Mouse (Mus musculus) gastrocnemius, adult 2 months (tissue): ENCODE measurements around the gene Rad51b. TPM values are rescaled to one million over a fixed set of nuclear protein-coding genes. Genes with fewer than 3 reads are reported as not detected.
A peak's percentile ranks its signal among the peaks of the same experiment; 100 is the strongest.

Experiments
- DNase-seq: peaks from one replicate; pipeline ENCODE4 v3.0.0; 2022
- H3K27ac ChIP-seq: fragments of 200-600 bp; 2 replicates; pipeline ENCODE4 v1.8.1; 2022; ENCODE audit warnings: mild to moderate bottlenecking
- H3K4me3 ChIP-seq: fragments of 200-600 bp; 2 replicates; pipeline ENCODE4 v1.8.1; 2022; ENCODE audit warnings: mild to moderate bottlenecking, moderate library complexity
- CTCF ChIP-seq: fragments of 200-600 bp; IDR thresholded peaks from 2 replicates; pipeline ENCODE4 v1.8.1; 2022; ENCODE audit warnings: antibody characterized with exemption, mild to moderate bottlenecking, moderate library complexity
- intact Hi-C: fragments of 180-260 bp; cut with DNase I; formaldehyde crosslinking; loops from one replicate; pipeline ENCODE4 v1.15.1; 2025
- total RNA-seq, 2 experiments: library from RNA; stranded (reverse); gene quantifications; 2 replicates each; pipeline ENCODE4 v1.2.3; 2021

Rad51b gene
- total RNA-seq, 2 experiments from 2014 or later = 0.11 TPM; not detected in 1

DNA sequence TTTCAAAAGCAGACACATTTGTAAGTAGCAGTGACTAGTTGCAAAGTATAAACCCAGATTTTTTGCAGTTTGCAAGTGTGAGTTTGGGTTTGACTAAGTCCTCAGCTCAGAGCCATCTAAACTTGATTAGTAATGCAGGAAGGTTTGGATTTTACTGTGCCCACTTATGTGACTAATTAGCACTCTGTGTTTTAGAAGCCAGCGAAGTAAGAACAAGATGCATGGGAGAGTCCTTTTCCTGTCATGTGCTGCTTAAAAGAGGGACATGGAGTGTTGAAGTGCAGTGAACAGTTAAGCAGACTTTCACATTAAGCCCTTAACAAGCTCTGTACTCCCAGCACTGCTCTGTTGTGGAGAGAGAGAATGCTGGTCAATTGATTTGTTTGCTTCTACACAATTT, 225.3 kb downstream of the Rad51b start:
- Histone ChIP-seq H3K4me3 (no peak overlapping the region), H3K27ac (no peak overlapping the region)
- intact Hi-C loops = no loop called here
- TF ChIP-seq CTCF = no peak
- no peak for DNase-seq

DNA sequence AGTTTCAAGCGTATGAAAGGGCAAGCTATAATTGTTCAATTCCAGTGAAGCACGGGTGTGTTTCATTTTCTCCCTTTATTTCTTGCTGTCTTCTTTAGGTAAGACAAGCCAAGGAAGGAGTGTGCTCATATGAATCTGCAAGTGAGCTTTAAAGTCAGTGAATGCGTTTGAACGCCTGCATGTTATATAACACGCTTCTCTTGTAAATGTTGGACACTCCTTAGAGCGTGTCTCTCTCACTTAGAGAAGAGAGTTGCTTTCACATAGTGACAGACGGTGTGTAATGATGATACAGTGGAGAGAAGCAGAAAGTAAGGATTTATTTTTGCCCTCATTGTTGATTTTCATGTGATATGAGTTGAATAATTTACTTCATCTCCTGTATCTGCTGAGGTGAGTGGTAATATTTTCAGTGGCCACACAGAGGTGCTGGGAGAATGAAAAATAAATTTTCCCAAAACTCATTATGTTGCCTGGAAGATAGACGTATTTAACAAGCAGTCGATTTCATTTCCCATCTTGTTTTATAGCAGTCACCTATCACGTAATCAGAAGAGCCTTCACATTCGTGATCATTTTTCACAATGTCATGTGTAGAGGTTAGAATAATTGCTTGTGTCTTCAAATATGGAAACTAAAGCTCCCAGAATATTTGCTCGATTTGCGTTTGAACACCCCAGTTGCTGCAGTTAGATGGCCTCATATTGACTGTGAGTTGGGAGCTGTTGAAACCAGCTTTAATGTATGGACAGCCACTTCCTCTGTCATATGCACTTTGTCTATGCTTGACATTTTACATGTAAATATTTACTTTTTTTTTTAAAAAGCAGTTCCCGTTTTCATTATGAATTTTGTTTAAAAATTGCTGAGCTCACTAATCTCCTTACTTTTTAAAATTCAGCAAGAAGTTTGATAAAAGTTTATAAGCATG, 228.1 kb downstream of the Rad51b start:
- no peak for DNase-seq
- H3K27ac ChIP-seq = no peak overlapping the region
- peak; percentile 53 for TF ChIP-seq CTCF
- no peak overlapping the region for H3K4me3 ChIP-seq
- intact Hi-C loops = loop anchor here (5.0 kb wide), 1 partner anchor 607 kb away; no protein-coding TSS in a partner anchor

GRCm38 (mm10) chr12:79525872-79526271, 228.8 kb downstream of the Rad51b start:
- no peak overlapping the region for H3K27ac ChIP-seq
- DNase-seq = no peak
- TF ChIP-seq CTCF = no peak
- no peak overlapping the region for H3K4me3 ChIP-seq
- intact Hi-C loops = loop anchor here (5.0 kb wide), 1 partner anchor 606 kb away; no protein-coding TSS in a partner anchor

DNA sequence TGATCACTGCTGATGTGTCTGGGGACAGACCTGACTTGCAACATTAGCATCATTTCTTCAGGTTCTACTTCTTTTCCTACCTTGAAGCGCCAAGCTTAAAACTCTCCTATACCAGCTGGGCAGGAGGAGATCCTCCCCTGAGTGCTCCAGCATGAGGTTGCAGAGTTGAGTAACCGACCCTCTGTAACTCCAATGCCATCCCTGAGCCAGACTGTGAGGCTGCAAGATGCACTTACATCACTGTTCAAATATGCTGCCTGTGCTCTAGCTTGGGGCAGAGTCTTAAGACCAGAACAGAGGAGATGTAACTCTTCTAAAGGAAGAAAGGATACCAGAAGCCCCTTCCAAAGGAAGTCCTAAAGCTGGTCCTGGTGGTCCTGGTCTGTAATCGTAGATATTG, 230.1 kb downstream of the Rad51b start:
- intact Hi-C loops = loop anchor here (5.0 kb wide), 1 partner anchor 605 kb away; no protein-coding TSS in a partner anchor
- Histone ChIP-seq H3K4me3 (no peak overlapping the region), H3K27ac (no peak overlapping the region)
- TF ChIP-seq CTCF = no peak
- no peak for DNase-seq

DNA sequence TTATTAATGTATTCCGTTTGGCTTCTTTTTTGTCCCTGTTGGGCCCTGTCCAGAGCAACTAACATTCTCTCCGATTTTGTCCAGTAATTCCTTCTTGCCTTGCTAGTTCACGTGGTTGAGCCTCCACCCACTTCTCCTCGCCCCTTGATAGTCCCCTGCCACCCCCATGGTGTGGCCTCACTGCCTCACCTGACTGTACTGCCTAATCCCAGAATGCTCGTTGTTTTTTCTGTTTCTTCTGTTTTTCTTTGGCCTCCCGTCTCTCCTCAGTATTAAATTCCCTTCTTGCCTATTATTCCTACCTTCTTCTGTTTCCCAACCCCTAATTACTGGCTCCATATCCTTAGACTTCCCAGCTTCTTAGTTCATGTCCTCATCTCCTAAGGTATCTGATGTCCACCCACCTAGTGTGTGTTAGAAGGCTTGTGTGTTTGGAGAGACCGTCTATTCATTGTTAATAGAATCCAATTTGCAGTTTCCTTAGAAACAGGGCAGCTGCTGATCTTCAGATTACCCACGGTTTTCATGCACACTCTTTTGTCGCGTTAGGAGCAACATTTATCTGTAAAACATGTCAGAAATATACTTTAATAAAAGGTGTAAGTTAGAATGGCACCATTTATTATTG, 233.3 kb downstream of the Rad51b start:
- intact Hi-C loops = loop anchor here (10.0 kb wide), 2 partner anchors 224 to 354 kb away; no protein-coding TSS in a partner anchor
- Histone ChIP-seq H3K27ac (peak overlapping the region; percentile 17; the same call in 1 of the 2 replicates), H3K4me3 (no peak overlapping the region)
- DNase-seq = no peak
- TF ChIP-seq CTCF = no peak

DNA sequence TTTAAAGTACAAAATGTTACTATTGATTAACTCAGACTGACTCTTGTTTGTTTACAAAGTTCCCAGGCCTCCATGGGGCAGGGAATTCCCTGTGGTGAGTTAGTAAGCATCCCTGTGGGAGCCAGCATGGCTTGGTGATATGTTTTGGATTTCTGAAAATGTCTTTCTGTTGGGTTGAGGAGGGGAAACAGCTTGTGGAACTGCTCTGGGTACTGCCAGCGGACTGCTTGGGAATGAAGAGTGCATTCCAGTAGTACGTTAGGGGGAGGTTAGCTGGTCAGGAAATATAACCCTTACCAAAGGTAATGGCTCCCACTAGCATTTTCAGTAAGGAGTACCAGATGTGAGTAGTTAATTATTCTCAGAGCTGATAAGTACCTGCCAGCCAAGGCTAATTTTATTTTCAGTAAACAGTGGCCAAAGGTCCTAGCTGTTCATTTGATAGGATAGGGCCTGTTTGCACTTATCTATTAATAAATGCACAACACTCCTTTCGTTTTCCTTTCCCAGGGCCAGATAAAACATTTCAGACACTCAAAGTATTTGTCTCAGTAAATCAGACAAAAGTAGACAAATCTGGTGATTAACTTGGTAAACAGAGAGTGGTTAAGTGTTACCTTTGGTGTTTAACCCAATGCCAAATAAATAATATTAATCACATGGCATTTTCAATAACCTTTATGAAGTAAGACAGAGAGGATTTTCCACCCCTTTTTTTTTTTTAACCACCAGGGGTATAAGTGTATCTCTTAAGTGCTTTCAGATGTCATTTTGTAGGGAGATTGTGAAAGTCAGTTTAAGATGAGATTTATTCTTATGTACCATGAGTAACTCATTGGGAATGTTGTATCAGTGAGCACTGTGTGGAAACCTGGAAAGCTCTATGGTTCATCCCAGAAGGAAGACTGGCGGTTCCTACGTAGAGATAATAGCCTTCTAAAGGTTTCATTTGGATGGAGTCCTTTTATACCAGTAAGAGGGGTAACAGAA, 235.0 kb downstream of the Rad51b start:
- intact Hi-C loops = loop anchor here (10.0 kb wide), 2 partner anchors 223 to 353 kb away; no protein-coding TSS in a partner anchor
- H3K27ac ChIP-seq = peak overlapping the region; percentile 81
- no peak overlapping the region; the same call in 1 of the 2 replicates for H3K4me3 ChIP-seq
- no peak for DNase-seq
- TF ChIP-seq CTCF = peak; percentile 12; the same call in 1 of the 2 replicates

DNA sequence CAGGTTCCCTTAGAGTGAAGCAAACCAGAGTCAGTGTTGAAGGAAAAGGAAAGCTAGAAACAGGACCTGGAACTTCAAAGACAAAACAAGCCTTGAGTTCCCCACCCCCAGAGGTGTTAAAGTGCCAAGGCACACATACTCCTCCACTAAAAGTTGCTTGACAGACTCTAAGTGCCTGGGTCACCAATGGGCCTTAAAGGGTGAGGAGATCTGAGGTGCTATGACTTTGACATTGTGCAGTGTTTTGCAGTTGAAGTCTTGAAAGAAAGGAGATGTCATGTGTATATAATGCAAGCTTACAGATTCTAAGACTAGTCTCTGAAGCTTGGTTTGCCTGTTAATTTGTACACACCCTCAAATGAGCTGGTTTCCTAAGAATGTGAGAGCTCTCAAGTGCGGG, 237.7 kb downstream of the Rad51b start:
- intact Hi-C loops = loop anchor here (5.0 to 10.0 kb wide), 3 partner anchors 68 to 350 kb away; no protein-coding TSS in a partner anchor
- Histone ChIP-seq H3K4me3 (no peak overlapping the region), H3K27ac (peak overlapping the region; percentile 88)
- DNase-seq = no peak
- TF ChIP-seq CTCF = no peak

GRCm38 (mm10) chr12:79535532-79536437, 238.7 kb downstream of the Rad51b start:
- peak; percentile 36 for DNase-seq
- intact Hi-C loops = loop anchor here (5.0 to 10.0 kb wide), 3 partner anchors 67 to 349 kb away; no protein-coding TSS in a partner anchor
- TF ChIP-seq CTCF = no peak
- H3K27ac ChIP-seq = peak overlapping the region; percentile 88
- peak overlapping the region; percentile 33 for H3K4me3 ChIP-seq

DNA sequence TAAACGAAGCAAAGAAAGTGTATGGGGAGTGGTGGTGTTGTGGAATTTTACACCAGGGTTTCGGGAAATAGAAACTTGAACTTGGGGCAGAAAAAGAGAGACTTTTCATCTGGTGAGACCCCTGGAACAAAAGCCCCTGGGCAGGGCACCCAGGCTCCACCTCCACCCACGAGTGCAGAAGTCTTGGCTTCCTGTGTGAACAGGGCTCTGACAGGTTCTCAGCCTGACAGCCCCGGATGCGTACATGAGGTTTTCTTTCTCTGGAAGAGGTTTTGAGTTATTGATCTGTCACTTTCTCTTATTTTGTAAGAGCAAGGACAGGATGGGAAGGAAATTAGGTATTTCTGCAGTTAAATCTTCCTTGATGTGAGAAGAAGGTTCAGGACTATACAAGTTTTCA, 243.1 kb downstream of the Rad51b start:
- peak overlapping the region; percentile 12 for H3K27ac ChIP-seq
- no peak for TF ChIP-seq CTCF
- DNase-seq = no peak
- H3K4me3 ChIP-seq = no peak overlapping the region
- intact Hi-C loops = no loop called here

DNA sequence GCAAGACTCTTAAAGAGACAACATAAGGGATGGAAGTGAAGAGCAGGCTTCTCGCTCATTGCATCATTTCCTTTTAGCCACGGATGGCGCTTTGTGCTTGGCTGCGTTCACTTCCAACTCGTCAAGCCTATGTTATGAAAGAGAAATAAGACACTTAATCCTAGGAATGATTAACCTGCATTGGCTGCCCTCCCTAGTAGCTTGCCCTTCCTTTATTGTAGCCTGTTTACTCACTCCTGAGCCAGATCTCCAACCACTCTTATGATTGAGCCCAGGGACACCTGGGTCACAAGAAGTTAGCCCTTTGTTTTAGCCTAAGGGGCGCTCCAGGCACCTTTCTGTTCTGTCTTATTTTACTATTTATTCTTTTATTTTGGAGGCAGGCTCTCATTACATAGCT, 244.5 kb downstream of the Rad51b start:
- peak; percentile 36 for DNase-seq
- TF ChIP-seq CTCF = no peak

GRCm38 (mm10) chr12:79545063-79545462, 248.0 kb downstream of the Rad51b start:
- DNase-seq = no peak
- intact Hi-C loops = loop anchor here (5.0 kb wide), 1 partner anchor 47 kb away; no protein-coding TSS in a partner anchor
- TF ChIP-seq CTCF = no peak

More for the DNA sequence above, 244.5 kb downstream of the Rad51b start:
- intact Hi-C loops = no loop called here
- peak overlapping the region; percentile 71 for H3K27ac ChIP-seq
- H3K4me3 ChIP-seq = no peak overlapping the region

More at GRCm38 (mm10) chr12:79545063-79545462, 248.0 kb downstream of the Rad51b start:
- H3K4me3 ChIP-seq = no peak overlapping the region
- H3K27ac ChIP-seq = no peak overlapping the region
